Mouse (Mus musculus): ENCODE data around the gene Aoc1. TPM values are rescaled to one million over a fixed set of nuclear protein-coding genes. Genes with fewer than 3 reads are reported as not detected.

Gene Aoc1
- polyA plus RNA-seq, 1 experiment from 2014 or later: 21.4 TPM

DNA sequence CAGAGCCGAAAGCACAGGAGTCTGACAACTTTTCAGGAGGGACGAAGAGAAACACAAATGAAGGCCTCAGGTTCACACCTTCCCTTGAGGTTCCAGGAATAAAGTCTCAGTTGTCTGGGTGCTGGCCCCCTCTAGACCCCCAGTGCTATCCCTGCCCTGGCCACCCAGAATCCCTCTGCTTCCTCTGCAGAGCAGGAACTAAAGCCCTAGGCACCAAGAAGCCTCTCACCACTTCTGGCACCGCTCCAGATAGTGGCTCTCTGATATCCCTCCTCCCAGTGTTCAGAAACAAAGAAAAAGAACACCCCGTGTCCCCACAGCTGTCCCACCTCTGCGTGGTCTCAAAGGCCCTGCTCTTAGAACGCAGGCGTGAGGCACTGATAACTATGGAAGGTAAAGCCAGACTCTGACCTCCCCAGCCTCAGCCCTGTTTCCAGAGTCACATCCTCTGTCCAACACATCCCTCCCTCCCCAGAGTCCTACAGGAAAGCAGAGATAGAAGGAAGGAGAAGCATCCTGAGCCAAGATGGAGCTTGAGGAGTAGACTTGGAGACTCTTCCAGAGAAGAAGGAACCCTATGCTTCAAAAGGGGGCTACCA is 32.2 kb upstream of the Aoc1 start, which contains the start of gene Tmem176a:
TSS of gene Tmem176a (plus strand) at position 549 of the 599 bp plus-strand sequence.
- Histone ChIP-seq H3K9me3 (no peaks in the 10 kb centered on the region), H3K4me3 (replicated peaks) (peak within 1 kb of the TSS; percentile 52), H3K9ac (peak within 1 kb of the TSS; percentile 55), H3K27ac (peak within 1 kb of the TSS; percentile 96), H3K4me1 (replicated peaks) (peaks cover 29% of the 10 kb centered on the region), H3K27me3 (replicated peaks) (no peaks in the 10 kb centered on the region), H3K4me2 (replicated peaks) (peak within 1 kb of the TSS; percentile 85), H3K36me3 (peaks cover 34% of the 10 kb centered on the region)
- peak; percentile 62 for ATAC-seq
- 5% methylated on average over 7 of the region's 7 CpGs for WGBS

DNA sequence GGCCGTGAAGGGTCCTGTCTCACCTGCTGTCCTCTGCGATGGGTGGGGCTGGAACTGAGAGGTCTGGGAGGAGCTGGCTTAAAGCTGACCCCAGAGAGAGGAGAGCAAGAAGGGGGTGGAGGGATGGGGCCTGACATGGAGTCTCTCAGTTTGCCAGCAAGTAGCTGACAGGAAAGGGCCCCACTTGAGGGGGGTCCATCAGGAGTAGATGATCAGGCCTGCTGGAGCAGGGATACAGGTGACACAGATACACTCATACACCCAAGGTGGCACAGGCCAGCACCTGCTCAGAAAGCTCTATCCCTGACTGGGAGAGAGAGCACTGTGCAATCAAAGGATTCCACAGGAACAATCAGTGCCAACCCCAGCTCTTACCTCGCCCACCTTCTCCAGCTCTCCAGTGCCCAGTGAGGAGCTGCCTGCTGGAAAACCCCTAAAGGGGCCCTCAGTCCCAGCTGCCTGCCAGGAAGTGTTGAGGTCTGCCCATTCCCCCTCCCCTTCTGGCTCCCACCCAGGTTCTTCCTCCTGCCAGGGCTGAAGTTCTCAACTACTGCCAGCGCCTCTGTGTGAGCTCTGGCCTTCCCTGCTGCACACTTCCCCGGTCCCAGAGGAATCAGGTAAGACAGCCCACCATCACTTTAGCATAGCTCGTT is 31.6 kb upstream of the Aoc1 start, which contains the start of gene Tmem176b:
TSS of gene Tmem176b (minus strand) at position 524 of the 653 bp plus-strand sequence.
- WGBS: 2% methylated on average over 6 of the region's 6 CpGs
- peak within 1 kb of the TSS; percentile 52 for H3K4me3 ChIP-seq (replicated peaks)
- peak within 1 kb of the TSS; percentile 96 for H3K27ac ChIP-seq
- H3K36me3 ChIP-seq: peaks cover 32% of the 10 kb centered on the region
- H3K9ac ChIP-seq: peak within 1 kb of the TSS; percentile 55
- peak; percentile 96 for ATAC-seq
- H3K4me1 ChIP-seq (replicated peaks): peaks cover 29% of the 10 kb centered on the region
- no peaks in the 10 kb centered on the region for H3K27me3 ChIP-seq (replicated peaks)
- H3K9me3 ChIP-seq: no peaks in the 10 kb centered on the region
- H3K4me2 ChIP-seq (replicated peaks): peak within 1 kb of the TSS; percentile 85

DNA sequence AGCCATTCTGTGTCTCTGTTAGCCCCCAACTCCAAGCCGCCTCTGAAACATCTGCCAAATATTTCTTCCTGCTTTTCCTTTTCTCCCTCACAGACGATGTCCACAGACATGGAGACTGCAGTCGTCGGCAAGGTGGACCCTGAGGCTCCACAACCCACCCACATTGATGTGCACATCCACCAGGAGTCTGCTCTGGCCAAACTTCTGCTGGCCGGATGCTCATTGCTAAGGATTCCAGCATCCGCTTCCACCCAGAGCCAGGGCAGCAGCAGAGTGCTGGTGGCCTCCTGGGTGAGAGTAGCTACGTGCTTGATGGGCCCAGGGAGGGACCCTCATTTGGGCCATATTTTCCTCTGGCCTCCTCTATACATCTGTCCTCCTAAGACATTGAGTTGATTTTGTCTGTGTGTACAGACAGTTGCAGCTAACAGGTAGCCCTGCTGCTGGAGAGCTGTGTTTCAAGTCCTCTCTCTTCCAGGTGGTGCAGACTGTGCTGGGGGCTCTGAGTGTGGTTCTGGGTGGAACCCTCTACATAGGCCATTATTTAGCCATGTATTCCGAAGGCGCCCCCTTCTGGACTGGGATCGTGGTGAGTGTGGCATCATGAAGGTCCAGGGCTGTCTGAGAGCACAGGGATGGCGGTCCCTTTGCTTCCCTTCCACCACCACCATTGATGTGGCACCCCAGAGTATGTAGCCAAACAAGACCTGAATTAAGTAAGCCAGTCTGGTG is 30.4 kb upstream of the Aoc1 start:
- peaks cover 26% of the 10 kb centered on the region for H3K36me3 ChIP-seq
- H3K4me2 ChIP-seq (replicated peaks): peak overlapping the region; percentile 85
- H3K9me3 ChIP-seq: no peaks in the 10 kb centered on the region
- WGBS: 39% methylated on average over 11 of the region's 11 CpGs
- H3K4me1 ChIP-seq (replicated peaks): peaks cover 29% of the 10 kb centered on the region
- peak overlapping the region; percentile 96 for H3K27ac ChIP-seq
- peak overlapping the region; percentile 52 for H3K4me3 ChIP-seq (replicated peaks)
- H3K27me3 ChIP-seq (replicated peaks): no peaks in the 10 kb centered on the region
- H3K9ac ChIP-seq: peak overlapping the region; percentile 55
- no peak for ATAC-seq

DNA sequence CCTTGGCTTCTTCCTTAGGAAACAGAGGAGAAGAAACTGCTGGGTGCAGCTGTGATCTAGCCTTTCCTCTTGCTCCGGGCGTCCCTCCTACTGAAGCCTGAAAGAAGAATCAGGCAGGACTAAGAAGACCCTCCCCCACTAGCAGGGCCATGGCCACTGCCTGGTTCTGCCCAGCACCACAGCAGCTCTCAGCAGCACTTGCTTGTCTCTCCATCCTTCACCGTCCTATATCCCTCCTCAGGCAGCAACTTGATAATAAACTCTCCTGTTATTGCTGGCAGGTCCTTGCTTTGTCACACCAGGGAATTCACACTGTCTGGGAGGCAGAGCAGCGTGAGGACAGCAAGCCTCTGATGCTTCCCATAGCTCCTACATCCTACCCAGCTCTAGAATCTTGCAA is 27.6 kb upstream of the Aoc1 start:
- Histone ChIP-seq H3K27ac (no peak overlapping the region), H3K4me1 (replicated peaks) (peaks cover 17% of the 10 kb centered on the region), H3K36me3 (peaks cover 18% of the 10 kb centered on the region), H3K4me2 (replicated peaks) (no peak overlapping the region), H3K9ac (no peak overlapping the region), H3K9me3 (no peaks in the 10 kb centered on the region), H3K27me3 (replicated peaks) (no peaks in the 10 kb centered on the region), H3K4me3 (replicated peaks) (no peak overlapping the region)
- no peak for ATAC-seq
- 76% methylated on average over 4 of the region's 4 CpGs for WGBS

DNA sequence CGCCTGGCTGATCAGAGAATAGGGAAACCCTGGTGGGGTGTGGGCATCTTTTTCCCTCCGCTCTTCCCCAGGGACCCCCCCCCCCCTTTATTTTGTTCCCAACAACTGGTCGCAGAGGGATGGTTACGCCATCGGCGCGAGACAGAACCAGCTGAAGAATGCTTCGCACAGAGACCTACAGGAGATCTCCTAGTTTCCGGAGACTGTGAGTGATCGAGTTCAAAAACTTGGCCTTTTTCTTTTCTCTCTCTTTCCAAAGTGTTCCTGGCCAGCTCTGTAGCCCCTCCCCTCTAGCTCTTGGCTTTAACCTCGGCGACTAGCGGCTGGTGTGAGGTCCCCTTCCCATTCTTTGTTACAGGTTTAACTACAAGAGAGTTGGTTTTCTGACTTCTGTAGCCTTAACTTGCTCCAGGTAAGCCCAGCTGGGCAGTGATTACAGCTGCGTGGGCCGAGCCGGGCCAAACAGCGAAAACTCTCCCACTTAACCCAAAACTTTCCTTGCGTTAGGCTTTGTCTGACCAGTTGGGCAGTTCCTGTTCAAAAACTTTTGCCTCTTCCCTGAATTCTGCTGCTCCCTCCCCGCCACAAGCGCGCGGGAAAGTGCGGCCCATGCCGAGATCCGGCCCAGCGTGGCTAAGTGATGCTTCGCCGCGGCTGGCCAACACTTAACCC is 20.7 kb upstream of the Aoc1 start:
- Histone ChIP-seq H3K9me3 (no peaks in the 10 kb centered on the region), H3K4me2 (replicated peaks) (peak overlapping the region; percentile 76), H3K27ac (peak overlapping the region; percentile 89), H3K36me3 (no peaks in the 10 kb centered on the region), H3K9ac (peak overlapping the region; percentile 48), H3K4me3 (replicated peaks) (peak overlapping the region; percentile 33), H3K4me1 (replicated peaks) (no peaks in the 10 kb centered on the region), H3K27me3 (replicated peaks) (no peaks in the 10 kb centered on the region)
- ATAC-seq: peak; percentile 83
- 1% methylated on average over 29 of the region's 29 CpGs for WGBS

DNA sequence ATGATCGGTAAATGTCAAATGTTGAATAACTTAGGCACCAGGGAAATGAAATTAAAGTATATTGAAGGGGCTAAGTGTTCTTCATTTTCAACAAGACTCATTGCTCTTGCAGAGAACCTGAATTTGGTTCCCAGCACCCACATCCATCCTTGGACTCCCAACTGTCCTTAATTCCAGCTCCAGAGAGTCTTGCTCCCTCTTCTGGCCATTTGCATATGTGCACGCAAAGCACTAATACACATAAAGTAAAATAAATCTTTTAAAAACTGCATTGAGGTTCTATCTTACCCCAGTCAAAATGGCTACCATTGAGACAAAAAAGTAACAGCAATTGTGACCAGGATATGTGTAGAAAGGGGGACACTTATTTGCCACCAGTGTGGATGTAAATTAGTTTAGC is 18.5 kb upstream of the Aoc1 start:
- WGBS: 100% methylated on average over 2 of the region's 2 CpGs
- H3K9me3 ChIP-seq: no peaks in the 10 kb centered on the region
- no peak overlapping the region for H3K4me3 ChIP-seq (replicated peaks)
- no peak overlapping the region for H3K27ac ChIP-seq
- H3K9ac ChIP-seq: no peak overlapping the region
- H3K4me1 ChIP-seq (replicated peaks): peaks cover 5% of the 10 kb centered on the region; the same call in 1 of the 2 replicates
- no peaks in the 10 kb centered on the region for H3K27me3 ChIP-seq (replicated peaks)
- no peak for ATAC-seq
- no peak overlapping the region for H3K4me2 ChIP-seq (replicated peaks)
- H3K36me3 ChIP-seq: no peaks in the 10 kb centered on the region

DNA sequence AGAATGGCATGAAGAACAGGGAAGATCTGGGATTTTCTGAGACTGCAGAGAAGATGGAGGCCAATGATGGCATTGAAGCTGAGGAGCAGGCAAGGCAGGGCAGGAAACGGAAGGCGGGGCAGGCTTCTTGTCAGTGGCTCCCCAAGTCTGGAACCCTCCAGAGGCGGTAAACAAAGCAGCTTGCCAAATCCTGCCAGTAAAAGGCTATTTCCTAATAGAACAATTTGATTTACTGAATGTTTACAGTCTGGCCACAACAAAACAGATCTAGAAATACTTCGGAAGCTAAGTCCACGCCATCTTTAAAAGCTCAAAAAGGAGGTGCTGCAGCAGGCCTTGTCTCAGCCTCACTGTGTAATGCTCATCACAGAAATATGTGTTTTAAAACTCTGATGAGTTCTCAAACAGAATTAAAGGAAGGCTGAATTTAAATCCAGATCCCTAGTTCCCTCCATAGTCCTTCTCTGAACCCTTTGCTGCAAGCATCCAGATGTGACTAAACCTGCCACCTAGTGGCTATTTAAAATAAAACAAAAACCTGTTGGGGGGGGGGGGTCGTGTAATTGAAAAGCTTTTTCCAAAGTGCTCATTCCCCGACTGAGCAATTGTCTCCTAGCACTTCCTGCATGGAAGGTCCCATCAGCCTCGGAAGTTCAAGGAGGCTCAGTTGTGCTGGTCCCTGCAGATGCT is 14.9 kb upstream of the Aoc1 start:
- no peak for ATAC-seq
- no peak overlapping the region for H3K4me3 ChIP-seq (replicated peaks)
- H3K27ac ChIP-seq: no peak overlapping the region
- H3K36me3 ChIP-seq: no peaks in the 10 kb centered on the region
- H3K9ac ChIP-seq: no peak overlapping the region
- WGBS: 32% methylated on average over 8 of the region's 8 CpGs
- peaks cover 5% of the 10 kb centered on the region; the same call in 1 of the 2 replicates for H3K4me1 ChIP-seq (replicated peaks)
- H3K4me2 ChIP-seq (replicated peaks): no peak overlapping the region
- no peaks in the 10 kb centered on the region for H3K27me3 ChIP-seq (replicated peaks)
- no peaks in the 10 kb centered on the region for H3K9me3 ChIP-seq

DNA sequence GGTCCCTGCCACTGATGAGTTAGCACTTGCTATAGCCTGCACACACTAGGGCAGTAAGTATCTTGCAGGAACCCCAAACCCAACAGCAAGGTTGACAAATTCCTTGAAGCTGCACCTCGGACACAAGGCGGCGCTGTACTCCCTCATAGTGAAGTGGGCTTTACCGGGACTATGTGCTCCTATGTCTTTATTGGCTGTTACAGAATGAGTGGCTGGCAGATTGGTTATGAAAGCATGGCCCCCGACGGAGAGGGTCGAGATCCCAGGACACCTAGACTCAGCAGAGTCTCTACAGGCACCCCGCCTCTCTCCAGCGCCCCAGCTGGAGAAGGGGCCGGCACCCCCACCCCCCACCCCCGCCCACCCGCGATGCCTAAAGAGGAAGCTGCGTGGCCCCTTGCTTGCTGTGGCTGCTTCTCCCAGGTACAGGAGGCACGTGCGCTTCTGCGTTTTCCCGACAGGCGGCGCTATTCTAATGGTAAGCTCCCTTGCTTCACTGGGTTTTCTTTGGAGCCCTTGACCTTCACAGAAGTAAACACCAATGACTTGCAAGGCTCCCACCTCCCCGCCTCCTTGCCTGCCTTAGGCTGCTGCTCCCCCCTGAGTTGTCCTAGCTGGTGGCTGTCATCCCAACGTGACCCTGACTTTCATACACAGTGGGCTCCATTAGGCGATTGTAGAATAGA is 12.4 kb upstream of the Aoc1 start:
- no peaks in the 10 kb centered on the region for H3K27me3 ChIP-seq (replicated peaks)
- peak overlapping the region; percentile 25 for H3K4me3 ChIP-seq (replicated peaks)
- peak; percentile 68 for ATAC-seq
- peaks cover 12% of the 10 kb centered on the region; the same call in 1 of the 2 replicates for H3K4me1 ChIP-seq (replicated peaks)
- H3K27ac ChIP-seq: no peak overlapping the region
- 14% methylated on average over 23 of the region's 23 CpGs for WGBS
- no peaks in the 10 kb centered on the region for H3K9me3 ChIP-seq
- 0 out of 2 replicates have a peak overlapping the region, but pooled peaks have one; percentile 24 for H3K9ac ChIP-seq
- no peaks in the 10 kb centered on the region for H3K36me3 ChIP-seq
- peak overlapping the region; percentile 52 for H3K4me2 ChIP-seq (replicated peaks)

DNA sequence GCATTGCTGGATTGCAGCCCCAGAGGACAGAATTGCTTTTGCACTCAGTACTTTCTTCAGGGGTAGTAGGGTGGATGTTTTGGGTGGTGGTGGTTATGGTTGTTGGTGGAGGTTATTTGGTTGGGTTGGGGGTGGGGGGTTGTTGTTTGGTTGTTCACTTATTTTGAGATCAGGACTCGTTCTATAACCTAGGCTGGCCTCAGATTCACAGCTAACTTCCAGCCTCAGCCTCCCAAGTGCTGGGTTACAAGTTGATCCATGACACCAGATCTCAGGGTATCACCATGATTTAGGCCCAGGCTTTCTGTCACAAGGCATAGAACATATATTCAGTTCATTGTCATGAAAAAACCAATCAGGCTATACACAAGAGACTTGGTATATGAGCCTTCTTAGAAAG is 11.8 kb upstream of the Aoc1 start:
- 87% methylated on average over 1 of the region's 1 CpGs for WGBS
- H3K27me3 ChIP-seq (replicated peaks): no peaks in the 10 kb centered on the region
- no peak overlapping the region for H3K4me3 ChIP-seq (replicated peaks)
- no peak for ATAC-seq
- no peaks in the 10 kb centered on the region for H3K9me3 ChIP-seq
- no peak overlapping the region for H3K27ac ChIP-seq
- no peaks in the 10 kb centered on the region for H3K36me3 ChIP-seq
- no peak overlapping the region for H3K4me2 ChIP-seq (replicated peaks)
- H3K9ac ChIP-seq: no peak overlapping the region
- peaks cover 16% of the 10 kb centered on the region; the same call in 1 of the 2 replicates for H3K4me1 ChIP-seq (replicated peaks)

DNA sequence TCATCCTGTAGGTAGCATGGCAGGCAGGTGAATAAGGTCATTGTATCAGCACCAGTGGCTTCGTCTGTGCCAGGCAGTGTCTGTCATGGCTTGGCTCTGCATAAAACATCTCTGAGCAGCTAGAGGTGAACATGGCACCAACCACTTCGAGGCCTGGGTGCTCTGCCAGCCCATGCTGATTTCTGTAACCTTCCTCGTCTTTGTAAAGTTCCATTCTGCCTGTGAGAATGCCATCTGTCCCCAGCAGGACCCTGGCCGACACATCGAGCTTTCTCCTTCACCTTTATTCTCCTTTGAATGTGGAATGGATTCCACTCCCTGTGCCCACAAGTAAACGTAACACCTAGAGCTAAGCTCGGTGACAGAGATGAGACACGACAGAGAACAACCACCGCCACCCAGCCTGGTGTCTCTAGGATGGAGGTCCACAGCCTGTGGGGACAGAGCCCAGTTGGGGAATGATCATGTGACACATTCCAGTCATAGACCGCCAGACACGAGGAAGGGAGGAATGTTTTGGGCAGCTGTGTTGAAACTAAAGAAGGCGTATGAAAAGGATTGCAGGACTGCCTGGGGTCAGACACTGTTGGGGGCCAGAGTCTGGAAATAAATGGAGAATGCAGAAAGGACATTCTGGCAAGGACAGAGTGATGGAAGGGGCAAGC is 10.9 kb upstream of the Aoc1 start:
- Histone ChIP-seq H3K9ac (no peak overlapping the region), H3K27ac (no peak overlapping the region), H3K4me3 (replicated peaks) (no peak overlapping the region), H3K9me3 (no peaks in the 10 kb centered on the region), H3K4me1 (replicated peaks) (peaks cover 16% of the 10 kb centered on the region; the same call in 1 of the 2 replicates), H3K4me2 (replicated peaks) (no peak overlapping the region), H3K27me3 (replicated peaks) (no peaks in the 10 kb centered on the region), H3K36me3 (no peaks in the 10 kb centered on the region)
- ATAC-seq: no peak
- 73% methylated on average over 12 of the region's 12 CpGs for WGBS

DNA sequence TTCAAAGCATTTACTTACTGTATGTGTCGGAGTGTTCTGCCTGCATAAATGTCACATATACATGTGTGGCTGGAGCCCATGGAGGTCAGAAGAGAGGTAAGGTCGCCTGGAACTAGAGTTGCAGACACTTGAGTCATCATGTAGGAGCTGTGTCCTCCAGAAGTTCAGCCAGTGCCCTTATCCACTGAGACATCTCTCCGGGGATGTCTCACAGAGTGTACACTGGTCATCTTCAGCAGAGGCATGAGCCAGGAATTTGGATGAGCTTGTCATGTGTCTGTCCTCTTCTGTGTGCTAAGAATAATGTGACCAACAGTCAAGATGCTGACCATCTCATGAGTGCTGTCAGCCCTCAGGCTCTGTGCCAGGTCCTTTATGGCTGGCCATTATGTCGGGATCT is 9.9 kb upstream of the Aoc1 start:
- no peak for ATAC-seq
- WGBS: 75% methylated on average over 4 of the region's 4 CpGs
- no peaks in the 10 kb centered on the region for H3K27me3 ChIP-seq (replicated peaks)

More for the DNA sequence above, 9.9 kb upstream of the Aoc1 start:
- no peak overlapping the region for H3K4me3 ChIP-seq (replicated peaks)
- H3K9me3 ChIP-seq: no peaks in the 10 kb centered on the region
- no peaks in the 10 kb centered on the region for H3K36me3 ChIP-seq
- no peak overlapping the region for H3K9ac ChIP-seq
- no peak overlapping the region for H3K4me2 ChIP-seq (replicated peaks)
- H3K4me1 ChIP-seq (replicated peaks): peaks cover 11% of the 10 kb centered on the region; the same call in 1 of the 2 replicates
- no peak overlapping the region for H3K27ac ChIP-seq

Measured in intestine, embryonic 15.5 days (tissue).